Mouse (Mus musculus): ENCODE data around the gene 4930579F01Rik.

The 4930579F01Rik gene

GRCm38 (mm10) chr3:138193683-138194302 is at the start of gene 4930579F01Rik:
Gene 4930579F01Rik, minus strand, starts transcription at chr3:138193825.
- DNase-seq (ENCODE audit: low read depth, low spot score): peak; percentile 55

GRCm38 (mm10) chr3:138242933-138243332 is 49.3 kb upstream of the 4930579F01Rik start:
- DNase-seq (ENCODE audit: low read depth, low spot score): no peak

- DNase-seq (ENCODE audit: low read depth, low spot score): no peak
These were observed 48.5 kb upstream of the 4930579F01Rik start for GRCm38 (mm10) chr3:138242021-138242726.

- no peak for DNase-seq (ENCODE audit: low read depth, low spot score)
These were observed 47.7 kb upstream of the 4930579F01Rik start for GRCm38 (mm10) chr3:138241371-138241770.

- no peak for DNase-seq (ENCODE audit: low read depth, low spot score)
These were observed 47.3 kb upstream of the 4930579F01Rik start for GRCm38 (mm10) chr3:138240942-138241341.

GRCm38 (mm10) chr3:138240411-138240810 is 46.8 kb upstream of the 4930579F01Rik start:
- DNase-seq (ENCODE audit: low read depth, low spot score): no peak

GRCm38 (mm10) chr3:138239461-138239860 is 45.8 kb upstream of the 4930579F01Rik start:
- DNase-seq (ENCODE audit: low read depth, low spot score): no peak

GRCm38 (mm10) chr3:138238046-138238445 is 44.4 kb upstream of the 4930579F01Rik start:
- no peak for DNase-seq (ENCODE audit: low read depth, low spot score)

- DNase-seq (ENCODE audit: low read depth, low spot score): no peak
These were observed 43.0 kb upstream of the 4930579F01Rik start for GRCm38 (mm10) chr3:138236546-138237163.

GRCm38 (mm10) chr3:138231531-138231930 is 37.9 kb upstream of the 4930579F01Rik start:
- DNase-seq (ENCODE audit: low read depth, low spot score): no peak

- no peak for DNase-seq (ENCODE audit: low read depth, low spot score)
These were observed 36.6 kb upstream of the 4930579F01Rik start for GRCm38 (mm10) chr3:138230266-138230665.

GRCm38 (mm10) chr3:138229448-138229847 is 35.8 kb upstream of the 4930579F01Rik start:
- DNase-seq (ENCODE audit: low read depth, low spot score): no peak

- no peak for DNase-seq (ENCODE audit: low read depth, low spot score)
These were observed 34.2 kb upstream of the 4930579F01Rik start for GRCm38 (mm10) chr3:138227782-138228181.

- DNase-seq (ENCODE audit: low read depth, low spot score): no peak
These were observed 33.5 kb upstream of the 4930579F01Rik start for GRCm38 (mm10) chr3:138227082-138227481.

GRCm38 (mm10) chr3:138226476-138226875 is 32.9 kb upstream of the 4930579F01Rik start:
- no peak for DNase-seq (ENCODE audit: low read depth, low spot score)

- no peak for DNase-seq (ENCODE audit: low read depth, low spot score)
These were observed 32.2 kb upstream of the 4930579F01Rik start for GRCm38 (mm10) chr3:138225853-138226252.

- DNase-seq (ENCODE audit: low read depth, low spot score): no peak
These were observed 31.7 kb upstream of the 4930579F01Rik start for GRCm38 (mm10) chr3:138225331-138225730.

- DNase-seq (ENCODE audit: low read depth, low spot score): no peak
These were observed 30.8 kb upstream of the 4930579F01Rik start for GRCm38 (mm10) chr3:138224363-138224954.

- peak; percentile 77 for DNase-seq (ENCODE audit: low read depth, low spot score)
These were observed 29.3 kb upstream of the 4930579F01Rik start for GRCm38 (mm10) chr3:138222952-138223351.

GRCm38 (mm10) chr3:138222511-138222910 is 28.9 kb upstream of the 4930579F01Rik start:
- peak; percentile 65 for DNase-seq (ENCODE audit: low read depth, low spot score)

- no peak for DNase-seq (ENCODE audit: low read depth, low spot score)
These were observed 27.5 kb upstream of the 4930579F01Rik start for GRCm38 (mm10) chr3:138221116-138221515.

GRCm38 (mm10) chr3:138217631-138218264 is 24.1 kb upstream of the 4930579F01Rik start, which contains the start of gene Adh7:
Gene Adh7, plus strand, starts transcription at chr3:138217760.
- no peak for DNase-seq (ENCODE audit: low read depth, low spot score)
